ENCODE assay signal across 22 mouse cellular contexts in the genomic region with DNA sequence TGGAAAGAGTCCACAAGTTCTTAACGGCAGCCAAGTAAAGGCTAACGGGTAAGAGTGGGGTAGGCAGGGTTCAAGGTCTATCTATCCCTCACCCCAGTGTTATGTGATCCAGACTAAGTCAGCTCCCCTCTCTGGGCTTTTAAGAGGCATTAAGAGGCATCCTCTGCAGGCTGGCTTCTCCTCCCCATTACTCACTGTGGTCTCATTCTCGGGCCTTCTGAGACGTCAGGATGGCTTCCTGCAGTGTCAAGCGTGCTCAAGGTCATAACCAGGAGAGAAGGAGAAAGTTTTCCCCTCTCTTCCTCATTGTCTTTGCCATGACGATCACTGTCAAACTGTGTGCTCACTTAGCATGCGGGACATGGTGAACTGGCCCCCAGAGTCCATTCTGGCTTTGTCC. TPM values are rescaled to one million over a fixed set of nuclear protein-coding genes. Genes with fewer than 3 reads are reported as not detected.
DNase-seq lines count a peak whose midpoint lies in the region; ATAC-seq and TF ChIP-seq lines count a peak whose summit lies in the region.
"Had no signal": no experiment of that assay in that cellular context is flagged by ENCODE, and none has a peak within 500 bp of the region (broad histone marks: within the 10 kb centered on the region; RNA-seq: fewer than 3 reads in every experiment).

No protein-coding gene starts in this region.

- H3K27ac ChIP-seq in heart, embryonic 11.5 days (ENCODE audit: low read depth, low read length): peak overlapping the region; percentile 80
- peak overlapping the region; percentile 50; the same call in 1 of the 2 replicates for H3K27ac ChIP-seq in kidney, embryonic 16.5 days (ENCODE audit: low read length)
- H3K27ac ChIP-seq in stomach, embryonic 16.5 days (ENCODE audit: low read length): no peak overlapping the region
- H3K27ac ChIP-seq in stomach, postnatal 0 days (replicated peaks): no peak overlapping the region
- no peak overlapping the region for H3K27ac ChIP-seq in hindbrain, postnatal 0 days
- H3K27ac ChIP-seq: forebrain, embryonic 13.5 days; hindbrain, embryonic 15.5 days; left cerebral cortex, adult 2 months; neural tube, embryonic 15.5 days had no signal

- H3K36me3 ChIP-seq in heart, embryonic 11.5 days (ENCODE audit: control insufficient read depth, insufficient read depth, low read length): no peaks in the 10 kb centered on the region
- no peaks in the 10 kb centered on the region for H3K36me3 ChIP-seq in kidney, embryonic 16.5 days (ENCODE audit: insufficient read depth, low read length)
- no peaks in the 10 kb centered on the region for H3K36me3 ChIP-seq in stomach, embryonic 16.5 days (ENCODE audit: control insufficient read depth, insufficient read depth, low read length)
- no peaks in the 10 kb centered on the region for H3K36me3 ChIP-seq in stomach, postnatal 0 days (ENCODE audit: control insufficient read depth, insufficient read depth, low read length)
- H3K36me3 ChIP-seq in hindbrain, postnatal 0 days (ENCODE audit: insufficient read depth, low read length): no peaks in the 10 kb centered on the region
- H3K36me3 ChIP-seq: hindbrain, embryonic 15.5 days; neural tube, embryonic 15.5 days had no signal

- no peaks in the 10 kb centered on the region for H3K9me3 ChIP-seq in heart, embryonic 11.5 days (replicated peaks; ENCODE audit: control insufficient read depth, low read length)
- H3K9me3 ChIP-seq in kidney, embryonic 16.5 days (ENCODE audit: low read length): no peaks in the 10 kb centered on the region
- H3K9me3 ChIP-seq in stomach, embryonic 16.5 days (replicated peaks; ENCODE audit: control insufficient read depth, low read length): no peaks in the 10 kb centered on the region
- H3K9me3 ChIP-seq in stomach, postnatal 0 days (ENCODE audit: control insufficient read depth, low read length): no peaks in the 10 kb centered on the region
- no peaks in the 10 kb centered on the region for H3K9me3 ChIP-seq in hindbrain, postnatal 0 days (ENCODE audit: low read length)
- H3K9me3 ChIP-seq: forebrain, embryonic 13.5 days; hindbrain, embryonic 15.5 days; neural tube, embryonic 15.5 days had no signal

- no peak for DNase-seq in heart, adult 8-10 months (ENCODE audit: low spot score)
- no peak for DNase-seq in kidney, postnatal 4 days
- no peak for DNase-seq in stomach, postnatal 0 days (ENCODE audit: low spot score)
- no peak for DNase-seq in hindbrain, postnatal 0 days (ENCODE audit: low spot score)
- DNase-seq in spleen, adult 12 weeks (ENCODE audit: low spot score): no peak
- DNase-seq: cerebellum, adult 2 months; cerebellum, postnatal 36 days; layer of hippocampus, adult 9-11 months had no signal

- TF ChIP-seq CTCF in stomach, postnatal 0 days (IDR thresholded peaks at IDR 0.05; ENCODE audit: low read depth): no peak
- TF ChIP-seq CTCF in hindbrain, postnatal 0 days (IDR thresholded peaks at IDR 0.05; ENCODE audit: low read depth): no peak

- H3K4me1 ChIP-seq in heart, embryonic 11.5 days (ENCODE audit: control insufficient read depth, insufficient read depth, low read length): peaks cover 12% of the 10 kb centered on the region; the same call in 1 of the 2 replicates
- H3K4me1 ChIP-seq in kidney, embryonic 16.5 days (ENCODE audit: insufficient read depth, low read length): no peaks in the 10 kb centered on the region
- H3K4me1 ChIP-seq in stomach, embryonic 16.5 days (ENCODE audit: control insufficient read depth, insufficient read depth, low read length): peaks cover 4% of the 10 kb centered on the region; the same call in 1 of the 2 replicates
- H3K4me1 ChIP-seq in stomach, postnatal 0 days (replicated peaks; ENCODE audit: control insufficient read depth, insufficient read depth): no peaks in the 10 kb centered on the region
- H3K4me1 ChIP-seq in hindbrain, postnatal 0 days (ENCODE audit: insufficient read depth, low read length): no peaks in the 10 kb centered on the region
- H3K4me1 ChIP-seq: forebrain, embryonic 13.5 days had no signal

- peak overlapping the region; percentile 35 for H3K4me2 ChIP-seq in heart, embryonic 11.5 days
- no peak overlapping the region; the same call in 1 of the 2 replicates for H3K4me2 ChIP-seq in kidney, embryonic 16.5 days (replicated peaks; ENCODE audit: low read depth, low read length)
- no peak overlapping the region for H3K4me2 ChIP-seq in stomach, embryonic 16.5 days (ENCODE audit: low read depth, low read length)
- no peak overlapping the region for H3K4me2 ChIP-seq in stomach, postnatal 0 days (replicated peaks; ENCODE audit: low read depth)
- no peak overlapping the region for H3K4me2 ChIP-seq in hindbrain, postnatal 0 days (ENCODE audit: low read depth, low read length)
- H3K4me2 ChIP-seq: forebrain, embryonic 13.5 days; hindbrain, embryonic 15.5 days; liver, embryonic 11.5 days; neural tube, embryonic 15.5 days had no signal

- H3K27me3 ChIP-seq in heart, embryonic 11.5 days (ENCODE audit: control insufficient read depth, insufficient read depth, low read length): no peaks in the 10 kb centered on the region
- H3K27me3 ChIP-seq in kidney, embryonic 16.5 days (ENCODE audit: insufficient read depth, low read length): no peaks in the 10 kb centered on the region
- no peaks in the 10 kb centered on the region for H3K27me3 ChIP-seq in stomach, embryonic 16.5 days (ENCODE audit: control insufficient read depth, insufficient read depth, low read length)
- no peaks in the 10 kb centered on the region for H3K27me3 ChIP-seq in stomach, postnatal 0 days (ENCODE audit: control insufficient read depth, insufficient read depth, low read length)
- no peaks in the 10 kb centered on the region for H3K27me3 ChIP-seq in hindbrain, postnatal 0 days (ENCODE audit: insufficient read depth, low read length)
- H3K27me3 ChIP-seq: CH12.LX; forebrain, embryonic 13.5 days; hindbrain, embryonic 15.5 days; neural tube, embryonic 15.5 days had no signal

- H3K9ac ChIP-seq in heart, embryonic 11.5 days (ENCODE audit: low read depth, low read length): 0 out of 2 replicates have a peak overlapping the region, but pooled peaks have one; percentile 62
- H3K9ac ChIP-seq in kidney, embryonic 16.5 days (replicated peaks; ENCODE audit: low read length): no peak overlapping the region
- H3K9ac ChIP-seq in stomach, embryonic 16.5 days (ENCODE audit: low read length): peak overlapping the region; percentile 31; the same call in 1 of the 2 replicates
- H3K9ac ChIP-seq in stomach, postnatal 0 days (ENCODE audit: low read length): no peak overlapping the region
- no peak overlapping the region for H3K9ac ChIP-seq in hindbrain, postnatal 0 days (replicated peaks; ENCODE audit: low read length)
- H3K9ac ChIP-seq: forebrain, embryonic 13.5 days; hindbrain, embryonic 15.5 days; neural tube, embryonic 15.5 days had no signal

- 63% methylated on average over 7 of the region's 7 CpGs for WGBS in heart, embryonic 11.5 days (ENCODE audit: insufficient replicate concordance)
- WGBS in kidney, embryonic 16.5 days: 57% methylated on average over 7 of the region's 7 CpGs
- 62% methylated on average over 7 of the region's 7 CpGs for WGBS in stomach, embryonic 16.5 days
- 60% methylated on average over 7 of the region's 7 CpGs for WGBS in stomach, postnatal 0 days
- 55% methylated on average over 7 of the region's 7 CpGs for WGBS in hindbrain, postnatal 0 days

- H3K4me3 ChIP-seq in heart, embryonic 11.5 days (ENCODE audit: low read depth, low read length): no peak overlapping the region
- H3K4me3 ChIP-seq in kidney, embryonic 16.5 days (ENCODE audit: low read length): no peak overlapping the region
- no peak overlapping the region for H3K4me3 ChIP-seq in stomach, embryonic 16.5 days (replicated peaks; ENCODE audit: low read length)
- no peak overlapping the region for H3K4me3 ChIP-seq in stomach, postnatal 0 days (ENCODE audit: low read depth, low read length)
- H3K4me3 ChIP-seq in hindbrain, postnatal 0 days (ENCODE audit: low read length): no peak overlapping the region
- H3K4me3 ChIP-seq: erythroblast, embryonic 14.5 days; forebrain, embryonic 13.5 days; hindbrain, embryonic 15.5 days; left cerebral cortex, adult 2 months; megakaryocyte, embryonic 14.5 days; neural tube, embryonic 15.5 days had no signal

- no peak for ATAC-seq in heart, embryonic 11.5 days (replicated peaks; ENCODE audit: insufficient number of reproducible peaks, low FRiP score, low TSS enrichment)
- no peak for ATAC-seq in kidney, embryonic 16.5 days (ENCODE audit: low FRiP score, low TSS enrichment)
- no peak for ATAC-seq in stomach, embryonic 16.5 days (ENCODE audit: insufficient read depth, low FRiP score)
- no peak for ATAC-seq in stomach, postnatal 0 days (ENCODE audit: low FRiP score, low TSS enrichment)
- ATAC-seq in hindbrain, postnatal 0 days: no peak
- ATAC-seq: forebrain, embryonic 13.5 days; intestine, embryonic 16.5 days; midbrain, embryonic 16.5 days had no signal

- no peak for TF ChIP-seq EP300 in stomach, postnatal 0 days (optimal IDR thresholded peaks at IDR 0.05)

RNA-seq across cellular contexts. Expression of a gene that starts 52.5 kb away (rescaled TPM):
- polyA plus RNA-seq in heart, embryonic 11.5 days (2014; fragmentation: Nextera tagmentation; extraction: Ambion mirVana): 1.5 and 1.8 TPM in 2 replicates
- 10 to 100 TPM; 19.4 to 26.8 (median 22.2) TPM for total RNA-seq in heart, adult 8-10 months (2022)
- polyA plus RNA-seq in kidney, embryonic 16.5 days (2015; fragmentation: Nextera tagmentation; extraction: Ambion mirVana): 0.06 and 0.21 TPM in 2 replicates
- polyA plus RNA-seq in stomach, embryonic 16.5 days (2015; fragmentation: Nextera tagmentation; extraction: Ambion mirVana): 0.34 and 0.44 TPM in 2 replicates
- 0.45 and 0.59 TPM in 2 replicates for polyA plus RNA-seq in stomach, postnatal 0 days (2015; fragmentation: Nextera tagmentation; extraction: Ambion mirVana)
- 3.2 and 7.0 TPM in 2 replicates for total RNA-seq in hindbrain, postnatal 0 days (2014; rRNA removed)
- polyA plus RNA-seq in hindbrain, postnatal 0 days (2015; fragmentation: Nextera tagmentation; extraction: Ambion mirVana): 1.7 and 2.1 TPM in 2 replicates
- total RNA-seq: CH12.LX; granulocyte monocyte progenitor cell, adult 5-6 weeks had no signal

Comparison
In these comparisons a context has a peak if more than half of its experiments do, and no peak if none do; other contexts are left out.
1. H3K9ac ChIP-seq: peak in heart, embryonic 11.5 days (single experiment) and stomach, embryonic 16.5 days (single experiment); none in kidney, embryonic 16.5 days (single experiment), stomach, postnatal 0 days (single experiment) and hindbrain, postnatal 0 days (single experiment).
2. H3K27ac ChIP-seq: peak in heart, embryonic 11.5 days (single experiment) and kidney, embryonic 16.5 days (single experiment); none in stomach, embryonic 16.5 days (single experiment), stomach, postnatal 0 days (single experiment) and hindbrain, postnatal 0 days (single experiment).